Mouse (Mus musculus): Measurements from ENCODE around the gene Vmn1r218.
"Not testable (repeated sequence)": the region's sequence is repeated elsewhere in the genome, so short reads cannot be mapped to it uniquely, and the experiment has no call there.

The Vmn1r218 gene

DNA sequence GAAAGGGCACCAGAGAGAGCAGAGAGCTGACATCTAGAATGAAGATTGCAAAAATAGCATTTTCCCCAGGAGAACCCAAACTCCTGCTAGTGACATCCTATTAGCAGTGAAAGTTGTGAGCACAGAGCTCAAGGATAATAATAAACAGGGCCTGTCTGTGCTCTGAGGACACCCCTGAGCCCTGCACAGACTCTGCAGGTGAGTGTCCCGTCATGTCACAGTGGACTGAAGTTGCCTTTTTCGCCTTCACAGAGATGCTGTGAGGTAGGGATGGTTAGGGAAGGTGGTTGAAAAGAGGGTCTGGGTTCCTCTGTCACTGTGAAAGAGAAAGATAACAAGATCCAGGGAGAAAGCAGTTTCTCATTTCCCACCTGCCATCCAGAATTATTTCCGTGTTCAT is at the start of gene Vmn1r218:
Gene Vmn1r218, plus strand, starts transcription at position 57 of the 400 bp plus-strand sequence.
- DNase-seq, result no peak

DNA sequence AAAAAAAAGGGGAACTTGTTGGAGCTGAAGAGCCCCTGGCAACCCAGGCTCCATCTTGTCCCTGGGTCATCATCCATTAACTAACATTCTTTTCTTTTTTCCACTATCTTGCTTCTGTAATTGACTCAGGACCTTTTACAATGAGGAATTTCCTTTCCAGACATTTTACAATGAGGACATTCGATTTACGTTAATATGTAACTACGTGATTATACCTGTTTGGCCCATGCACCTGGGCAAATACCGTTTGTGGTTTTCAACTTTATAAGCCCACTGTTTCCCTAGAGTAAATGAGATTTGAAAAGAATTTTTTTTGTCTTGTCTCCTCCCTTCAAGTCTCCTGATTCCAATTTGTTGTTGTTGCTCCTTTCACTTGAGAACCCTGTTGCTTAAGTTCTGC is 38.6 kb upstream of the Vmn1r218 start:
- DNase-seq, result no peak

DNA sequence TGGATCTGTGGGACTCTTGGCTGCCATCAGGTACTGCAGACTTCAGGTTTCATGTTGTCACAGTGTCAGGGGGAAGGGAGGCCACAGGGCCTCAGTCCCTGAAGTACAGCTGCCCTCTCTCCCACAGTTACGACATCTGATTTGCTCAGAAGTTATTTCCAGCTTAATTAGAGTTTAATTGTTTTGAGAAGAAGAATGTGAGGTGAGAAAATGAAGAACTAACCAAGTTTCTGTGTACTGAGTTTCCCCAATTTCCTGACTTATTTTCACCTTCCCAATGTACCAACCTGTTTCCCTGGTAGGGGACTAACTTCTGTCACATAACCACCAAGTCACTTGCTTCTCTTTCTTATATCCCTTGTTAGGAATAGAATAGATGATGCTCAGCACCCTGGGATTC is 14.8 kb upstream of the Vmn1r218 start, which contains the start of gene Vmn1r217:
Gene Vmn1r217, minus strand, starts transcription at position 101 of the 400 bp plus-strand sequence.
- DNase-seq, result not testable (repeated sequence)

DNA sequence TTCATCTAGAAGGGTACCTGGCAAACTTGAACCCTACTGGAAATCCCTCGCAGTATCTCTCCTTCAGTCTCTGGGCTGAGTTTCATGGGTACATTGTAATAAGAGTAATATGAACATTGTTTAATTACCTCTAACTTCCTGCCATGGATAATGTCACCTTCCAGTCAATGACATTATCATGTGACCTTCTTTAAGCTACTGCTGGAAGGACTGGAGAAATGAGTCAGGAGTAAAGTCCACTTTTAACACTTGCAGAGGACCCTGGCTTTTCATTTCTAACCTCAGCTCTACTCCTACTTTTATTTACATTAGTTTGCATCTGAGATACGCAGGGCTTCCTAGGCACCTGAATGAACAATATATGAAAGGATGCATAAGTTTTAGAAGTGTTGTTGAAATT is 12.3 kb upstream of the Vmn1r218 start:
- no peak for DNase-seq

DNA sequence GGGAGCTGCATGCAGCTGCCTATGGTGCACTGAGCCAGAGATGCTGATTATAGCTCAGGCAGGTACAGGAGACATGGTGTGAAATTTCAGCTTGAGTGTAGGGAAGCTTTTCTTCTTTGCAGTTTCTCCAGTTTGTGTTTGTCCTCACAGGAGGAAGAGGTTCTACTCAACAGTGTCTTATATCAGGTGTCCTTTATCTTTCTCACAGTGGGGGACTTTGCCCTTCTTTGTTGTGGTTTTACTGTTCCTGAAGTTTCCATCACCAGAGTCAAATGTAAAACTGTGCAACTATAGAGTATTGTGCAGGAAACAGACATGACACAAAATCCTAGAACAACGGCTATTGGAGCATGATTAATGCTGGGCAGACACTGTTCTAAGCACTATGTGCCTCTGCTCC is 546 bp downstream of the Vmn1r218 start:
- no peak for DNase-seq

DNA sequence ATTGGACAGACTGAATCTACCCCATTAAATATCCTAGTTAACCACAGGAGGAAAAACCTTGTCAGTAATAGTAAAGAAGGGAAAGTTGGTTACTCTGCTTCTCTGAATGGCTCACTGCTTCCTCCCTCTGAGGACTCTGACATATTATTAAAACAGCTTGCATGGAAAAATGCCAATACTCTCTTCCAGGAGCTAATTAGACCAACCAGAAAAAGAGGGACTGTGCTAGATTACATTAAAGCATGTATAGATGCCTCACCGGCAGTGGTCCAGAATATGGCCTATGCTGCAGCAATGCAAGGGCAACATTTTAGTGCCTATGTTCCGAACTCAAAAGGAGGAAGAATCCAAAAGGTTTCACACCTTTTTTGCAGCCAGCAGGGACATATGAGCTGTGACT is 5.9 kb downstream of the Vmn1r218 start:
- DNase-seq, result no peak

DNA sequence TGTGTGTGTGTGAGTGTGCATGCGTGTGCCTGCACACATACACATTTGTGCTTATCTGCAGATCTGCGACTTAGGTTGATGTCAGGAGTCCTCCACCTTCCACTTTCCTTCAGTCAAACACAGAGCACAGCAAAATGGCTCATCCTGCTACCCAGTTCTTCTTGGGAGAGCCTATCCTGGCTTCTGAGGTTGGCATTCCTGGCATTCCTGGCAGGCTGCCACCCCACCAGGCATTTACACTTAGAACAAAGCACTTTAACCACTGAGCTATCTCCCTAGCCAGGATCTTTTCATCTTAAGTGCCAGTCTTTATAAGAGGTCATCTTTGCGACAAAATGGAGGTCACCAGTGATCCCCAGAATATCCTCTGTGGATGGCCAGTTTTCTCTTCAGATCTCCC is 24.9 kb downstream of the Vmn1r218 start:
- DNase-seq, result no peak

DNA sequence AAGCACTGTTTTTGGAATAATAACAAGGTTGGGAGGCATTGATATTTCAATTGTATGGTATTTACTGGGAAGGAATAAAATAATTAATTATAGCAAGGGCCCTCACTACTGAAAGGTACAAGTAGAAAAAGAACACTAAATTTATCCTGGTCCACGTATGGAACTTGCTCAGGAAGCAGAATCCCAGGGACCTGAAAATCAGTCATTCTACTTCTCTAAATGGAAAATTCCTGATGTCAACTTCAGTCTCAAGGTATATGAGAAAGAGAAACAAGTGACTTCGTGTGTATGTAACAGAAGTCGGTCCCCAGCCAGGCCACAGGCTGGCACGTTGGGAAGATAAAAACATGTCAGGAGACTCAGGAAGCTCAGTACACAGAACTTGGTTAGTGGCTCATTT is 26.1 kb downstream of the Vmn1r218 start, which contains the start of gene Vmn1r219:
Gene Vmn1r219, plus strand, starts transcription at position 301 of the 400 bp plus-strand sequence.
- no peak for DNase-seq

DNA sequence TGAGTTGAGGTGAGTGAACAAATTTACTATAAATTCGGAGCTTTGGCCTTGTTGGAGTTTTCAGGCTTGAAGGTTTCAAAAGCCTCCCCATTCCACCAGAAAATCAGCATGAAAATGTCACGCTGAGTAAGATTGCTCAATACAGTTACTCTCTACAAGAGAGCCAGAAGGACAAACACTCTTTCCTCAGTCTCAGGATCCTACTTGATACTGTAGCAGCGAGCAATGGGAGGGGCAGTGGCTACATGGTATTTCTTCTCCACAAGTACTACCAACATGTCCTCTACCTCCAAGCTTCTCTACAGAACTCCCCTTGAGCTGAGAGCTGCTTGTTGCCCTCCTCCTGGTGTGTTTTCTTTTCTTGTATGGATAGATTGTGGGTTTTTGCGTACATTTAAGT is 33.5 kb downstream of the Vmn1r218 start:
- not testable (repeated sequence) for DNase-seq

DNA sequence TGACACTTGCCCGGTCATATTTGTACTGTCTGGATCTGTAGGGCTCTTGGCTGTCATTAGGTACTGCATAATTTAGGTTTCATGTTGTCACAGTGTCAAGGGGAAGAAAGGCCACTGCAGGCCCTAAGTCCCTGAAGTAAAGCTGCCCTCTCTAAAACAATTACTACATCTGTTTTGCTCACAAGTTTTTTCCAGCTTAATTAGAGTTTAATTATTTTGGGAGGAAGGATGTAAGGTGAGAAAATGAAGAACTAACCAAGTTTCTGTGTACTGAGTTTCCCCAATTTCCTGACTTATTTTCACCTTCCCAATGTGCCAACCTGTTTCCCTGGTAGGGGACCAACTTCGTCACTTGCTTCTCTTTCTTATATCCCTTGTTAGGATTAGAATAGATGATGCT is 54.9 kb downstream of the Vmn1r218 start, which contains the start of gene Vmn1r220:
Gene Vmn1r220, minus strand, starts transcription at position 101 of the 400 bp plus-strand sequence.
- DNase-seq, result no peak
